Mouse (Mus musculus) hindbrain, embryonic 13.5 days (tissue): ENCODE data around the gene Sesn2. TPM values are rescaled to one million over a fixed set of nuclear protein-coding genes. Genes with fewer than 3 reads are reported as not detected.
"Not testable (repeated sequence)": the region's sequence is repeated elsewhere in the genome, so short reads cannot be mapped to it uniquely, and the experiment has no call there.

ENCODE experiments used
- ATAC-seq: fragments of 200-750 bp; cut with Nextera tagmentation; 2 replicates; pipeline ENCODE4 v1.8.0; 2017; ENCODE audit warnings: moderate TSS enrichment; ENCODE audit not compliant: low FRiP score
- H3K27ac ChIP-seq: fragments of 300-500 bp; sonication (generic); 2 replicates; pipeline ENCODE4 v1.5.1; 2015; ENCODE audit warnings: inconsistent platforms, mild to moderate bottlenecking, moderate library complexity
- H3K27me3 ChIP-seq: fragments of 300-500 bp; sonication (generic); 2 replicates; pipeline ENCODE4 v1.6.1; 2015; ENCODE audit warnings: mild to moderate bottlenecking, inconsistent platforms
- H3K36me3 ChIP-seq: fragments of 300-500 bp; sonication (generic); 2 replicates; pipeline ENCODE4 v1.6.1; 2015; ENCODE audit warnings: mild to moderate bottlenecking, inconsistent platforms
- H3K4me1 ChIP-seq: fragments of 300-500 bp; sonication (generic); replicated peaks from 2 replicates; pipeline ENCODE4 v1.6.1; 2015; ENCODE audit warnings: inconsistent platforms
- H3K4me2 ChIP-seq: fragments of 300-500 bp; sonication (generic); 2 replicates; pipeline ENCODE4 v1.6.1; 2015; ENCODE audit warnings: inconsistent platforms, mild to moderate bottlenecking, moderate library complexity
- H3K4me3 ChIP-seq: fragments of 300-500 bp; sonication (generic); 2 replicates; pipeline ENCODE4 v1.5.1; 2015; ENCODE audit warnings: mild to moderate bottlenecking, inconsistent platforms
- H3K9ac ChIP-seq: fragments of 300-500 bp; sonication (generic); 2 replicates; pipeline ENCODE4 v1.6.1; 2015; ENCODE audit warnings: mild to moderate bottlenecking, inconsistent platforms
- H3K9me3 ChIP-seq: fragments of 300-500 bp; sonication (generic); 2 replicates; pipeline ENCODE4 v1.6.1; 2016; ENCODE audit warnings: inconsistent platforms
- WGBS: fragments of 180-500 bp; shearing (Covaris S2); methylation state at CpG from one replicate; pipeline ENCODE4 v1.1.7; 2015; 5-methylcytosine and 5-hydroxymethylcytosine counted together
- polyA plus RNA-seq: library from polyadenylated mRNA; unstranded; fragments of >200 nt; fragmentation: Nextera tagmentation; extraction: Ambion mirVana; gene quantifications from 2 replicates; pipeline ENCODE4 v1.2.1, GENCODE M21; 2015

The Sesn2 gene
- polyA plus RNA-seq, 1 experiment from 2014 or later = 8.1 TPM

DNA sequence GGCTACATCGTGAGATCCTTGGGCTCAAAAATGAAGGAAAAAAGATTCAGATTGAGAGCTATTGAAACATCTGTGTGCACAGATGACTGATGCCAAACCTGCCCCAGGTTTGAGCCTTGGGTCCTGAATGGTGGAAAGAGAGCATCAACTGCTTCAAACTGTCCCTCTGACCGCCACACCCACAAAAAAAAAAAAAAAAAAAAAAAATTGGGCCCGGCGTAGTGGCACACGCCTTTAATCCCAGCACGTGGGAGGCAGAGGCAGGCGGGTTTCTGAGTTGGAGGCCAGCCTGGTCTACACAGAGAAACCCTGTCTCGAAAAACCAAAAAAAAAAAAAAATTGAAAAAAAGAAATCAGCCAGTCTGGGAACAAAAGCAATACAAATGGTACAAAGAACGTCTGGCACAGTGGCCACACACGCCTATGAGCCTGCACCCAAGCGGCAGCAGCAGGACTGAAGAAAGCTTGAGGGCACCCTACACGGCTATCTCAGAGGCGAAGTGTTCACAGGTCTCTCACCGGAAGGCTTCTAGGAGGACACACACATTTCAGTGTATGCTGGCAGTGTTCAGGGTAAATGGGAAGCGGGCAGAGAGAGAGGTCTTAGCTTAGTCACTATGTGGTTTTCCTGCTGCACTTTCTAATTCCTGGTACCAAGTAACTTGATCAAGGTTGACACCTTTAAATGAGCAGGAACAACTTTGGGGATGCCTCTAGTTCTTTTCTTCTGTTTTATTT is 19.9 kb downstream of the Sesn2 start:
- H3K27me3 ChIP-seq = no peaks in the 10 kb centered on the region
- no peak overlapping the region for H3K9ac ChIP-seq
- H3K9me3 ChIP-seq = no peaks in the 10 kb centered on the region
- H3K36me3 ChIP-seq = 0 out of 2 replicates have a peak, but pooled peaks cover 10% of the 10 kb centered on the region
- no peak overlapping the region for H3K27ac ChIP-seq
- H3K4me3 ChIP-seq = no peak overlapping the region
- 92% methylated on average over 15 of the region's 15 CpGs for WGBS
- no peak overlapping the region for H3K4me2 ChIP-seq
- peaks cover 18% of the 10 kb centered on the region for H3K4me1 ChIP-seq
- ATAC-seq = no peak

DNA sequence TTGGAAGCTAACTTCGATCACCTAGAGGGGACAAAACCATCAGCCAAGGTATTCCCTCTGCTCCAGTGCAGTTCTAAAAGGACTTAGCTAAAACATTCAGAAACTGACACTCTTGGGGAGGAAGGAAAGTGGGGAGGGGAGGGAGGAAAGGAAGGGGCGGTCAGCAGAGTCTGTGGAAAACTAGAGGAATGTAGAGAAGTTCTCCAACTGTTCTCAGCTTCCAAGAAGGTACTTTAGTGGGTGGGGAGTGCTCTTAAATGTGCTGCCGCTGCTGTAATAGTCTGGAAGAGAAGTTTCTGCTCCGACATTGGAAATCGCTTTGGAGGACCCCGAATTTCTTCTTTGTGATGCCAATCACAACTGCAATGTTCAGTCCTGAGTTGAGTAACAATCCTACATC is 21.3 kb downstream of the Sesn2 start:
- H3K4me1 ChIP-seq = peaks cover 18% of the 10 kb centered on the region
- no peak overlapping the region for H3K4me2 ChIP-seq
- H3K9me3 ChIP-seq = no peaks in the 10 kb centered on the region
- H3K27ac ChIP-seq = no peak overlapping the region
- no peak overlapping the region for H3K4me3 ChIP-seq
- H3K36me3 ChIP-seq = 0 out of 2 replicates have a peak, but pooled peaks cover 8% of the 10 kb centered on the region
- H3K9ac ChIP-seq = no peak overlapping the region
- no peaks in the 10 kb centered on the region for H3K27me3 ChIP-seq
- WGBS = 83% methylated on average over 6 of the region's 6 CpGs
- ATAC-seq = no peak

GRCm38 (mm10) chr4:132488521-132488920 is 21.8 kb downstream of the Sesn2 start:
- ATAC-seq = no peak
- peaks cover 18% of the 10 kb centered on the region for H3K4me1 ChIP-seq
- 86% methylated on average over 3 of the region's 3 CpGs for WGBS
- no peak overlapping the region for H3K27ac ChIP-seq
- H3K36me3 ChIP-seq = 0 out of 2 replicates have a peak, but pooled peaks cover 8% of the 10 kb centered on the region
- no peaks in the 10 kb centered on the region for H3K9me3 ChIP-seq
- H3K9ac ChIP-seq = no peak overlapping the region
- no peak overlapping the region for H3K4me2 ChIP-seq
- H3K4me3 ChIP-seq = no peak overlapping the region
- no peaks in the 10 kb centered on the region for H3K27me3 ChIP-seq

- H3K27ac ChIP-seq = no peak overlapping the region
- H3K9me3 ChIP-seq = no peaks in the 10 kb centered on the region
- no peak for ATAC-seq
- no peak overlapping the region for H3K4me3 ChIP-seq
- WGBS = 73% methylated on average over 5 of the region's 5 CpGs
- H3K27me3 ChIP-seq = no peaks in the 10 kb centered on the region
- H3K9ac ChIP-seq = no peak overlapping the region
- H3K4me1 ChIP-seq = no peaks in the 10 kb centered on the region
- no peaks in the 10 kb centered on the region for H3K36me3 ChIP-seq
- no peak overlapping the region for H3K4me2 ChIP-seq
These were observed 25.5 kb downstream of the Sesn2 start for GRCm38 (mm10) chr4:132484820-132485219.

DNA sequence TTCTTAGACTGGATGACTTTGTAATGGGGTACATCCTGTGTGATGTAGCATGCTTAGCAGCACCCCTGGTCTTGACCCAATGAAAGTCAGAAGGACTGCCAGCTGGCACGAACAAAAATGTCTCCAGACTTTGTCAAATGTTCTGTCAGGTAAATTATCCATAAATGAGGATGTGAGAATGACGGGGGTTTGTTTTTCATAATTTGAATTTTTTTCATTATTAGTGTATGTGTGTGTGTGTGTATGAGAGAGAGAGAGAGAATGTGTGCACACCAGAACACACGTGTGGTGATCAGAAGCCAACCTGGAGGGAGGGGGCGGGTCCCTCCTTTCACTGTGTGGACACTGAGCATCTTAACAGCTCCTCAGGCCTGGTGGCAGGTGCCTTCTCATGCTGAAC is 26.1 kb downstream of the Sesn2 start:
- Histone ChIP-seq H3K4me1 (no peaks in the 10 kb centered on the region), H3K4me3 (no peak overlapping the region), H3K36me3 (no peaks in the 10 kb centered on the region), H3K27ac (no peak overlapping the region), H3K4me2 (no peak overlapping the region), H3K9me3 (no peaks in the 10 kb centered on the region), H3K27me3 (no peaks in the 10 kb centered on the region), H3K9ac (no peak overlapping the region)
- 88% methylated on average over 4 of the region's 4 CpGs for WGBS
- ATAC-seq = no peak

DNA sequence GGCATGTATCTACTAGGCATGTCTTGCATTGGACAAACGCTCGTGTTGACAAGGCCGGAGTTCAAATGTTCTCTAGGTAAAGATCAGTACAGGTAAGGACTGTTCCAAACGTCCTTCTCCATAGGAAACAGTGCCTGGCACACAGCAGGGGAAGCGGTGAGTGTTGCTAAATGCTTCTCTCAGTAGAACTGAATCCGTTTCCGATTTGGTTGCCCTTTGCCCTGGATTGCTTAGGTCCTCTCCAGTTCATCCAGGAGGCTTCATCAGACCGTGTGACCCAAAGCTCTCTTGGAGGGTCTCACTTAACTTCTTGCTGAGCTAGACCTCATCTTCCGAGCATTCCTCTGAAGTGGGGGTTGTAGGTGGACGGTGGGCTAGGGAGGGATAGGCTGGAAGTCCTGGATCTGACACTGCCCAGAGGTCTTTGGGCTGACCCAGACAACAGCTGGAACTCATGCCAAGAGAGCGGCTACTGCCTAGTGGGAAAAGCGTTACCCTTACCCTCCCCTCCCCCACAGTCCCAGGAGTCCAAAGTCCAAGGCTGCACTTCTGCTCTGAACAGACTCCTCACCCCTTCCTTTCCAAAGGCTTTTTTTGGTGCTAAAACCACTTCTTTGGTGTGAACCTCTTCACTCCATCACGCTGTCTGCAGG is 27.2 kb downstream of the Sesn2 start:
- H3K9me3 ChIP-seq = no peaks in the 10 kb centered on the region
- ATAC-seq = no peak
- WGBS = 79% methylated on average over 13 of the region's 13 CpGs

GRCm38 (mm10) chr4:132482104-132482503 is 28.2 kb downstream of the Sesn2 start:
- not testable (repeated sequence) for ATAC-seq
- WGBS = 84% methylated on average over 3 of the region's 3 CpGs

More for the DNA sequence above, 27.2 kb downstream of the Sesn2 start:
- Histone ChIP-seq H3K36me3 (no peaks in the 10 kb centered on the region), H3K27me3 (no peaks in the 10 kb centered on the region), H3K4me3 (no peak overlapping the region), H3K4me2 (no peak overlapping the region), H3K4me1 (no peaks in the 10 kb centered on the region), H3K9ac (no peak overlapping the region), H3K27ac (no peak overlapping the region)

GRCm38 (mm10) chr4:132477833-132478232 is 32.5 kb downstream of the Sesn2 start:
- Histone ChIP-seq H3K27me3 (no peaks in the 10 kb centered on the region), H3K27ac (no peak overlapping the region), H3K4me1 (no peaks in the 10 kb centered on the region), H3K9me3 (no peaks in the 10 kb centered on the region), H3K4me2 (no peak overlapping the region), H3K36me3 (no peaks in the 10 kb centered on the region), H3K9ac (no peak overlapping the region), H3K4me3 (no peak overlapping the region)
- WGBS = 94% methylated on average over 8 of the region's 8 CpGs
- ATAC-seq = no peak

More at GRCm38 (mm10) chr4:132482104-132482503, 28.2 kb downstream of the Sesn2 start:
- not testable (repeated sequence) for H3K4me1 ChIP-seq, H3K27me3 ChIP-seq, H3K9me3 ChIP-seq, H3K4me3 ChIP-seq, H3K36me3 ChIP-seq, H3K27ac ChIP-seq, H3K9ac ChIP-seq, H3K4me2 ChIP-seq

DNA sequence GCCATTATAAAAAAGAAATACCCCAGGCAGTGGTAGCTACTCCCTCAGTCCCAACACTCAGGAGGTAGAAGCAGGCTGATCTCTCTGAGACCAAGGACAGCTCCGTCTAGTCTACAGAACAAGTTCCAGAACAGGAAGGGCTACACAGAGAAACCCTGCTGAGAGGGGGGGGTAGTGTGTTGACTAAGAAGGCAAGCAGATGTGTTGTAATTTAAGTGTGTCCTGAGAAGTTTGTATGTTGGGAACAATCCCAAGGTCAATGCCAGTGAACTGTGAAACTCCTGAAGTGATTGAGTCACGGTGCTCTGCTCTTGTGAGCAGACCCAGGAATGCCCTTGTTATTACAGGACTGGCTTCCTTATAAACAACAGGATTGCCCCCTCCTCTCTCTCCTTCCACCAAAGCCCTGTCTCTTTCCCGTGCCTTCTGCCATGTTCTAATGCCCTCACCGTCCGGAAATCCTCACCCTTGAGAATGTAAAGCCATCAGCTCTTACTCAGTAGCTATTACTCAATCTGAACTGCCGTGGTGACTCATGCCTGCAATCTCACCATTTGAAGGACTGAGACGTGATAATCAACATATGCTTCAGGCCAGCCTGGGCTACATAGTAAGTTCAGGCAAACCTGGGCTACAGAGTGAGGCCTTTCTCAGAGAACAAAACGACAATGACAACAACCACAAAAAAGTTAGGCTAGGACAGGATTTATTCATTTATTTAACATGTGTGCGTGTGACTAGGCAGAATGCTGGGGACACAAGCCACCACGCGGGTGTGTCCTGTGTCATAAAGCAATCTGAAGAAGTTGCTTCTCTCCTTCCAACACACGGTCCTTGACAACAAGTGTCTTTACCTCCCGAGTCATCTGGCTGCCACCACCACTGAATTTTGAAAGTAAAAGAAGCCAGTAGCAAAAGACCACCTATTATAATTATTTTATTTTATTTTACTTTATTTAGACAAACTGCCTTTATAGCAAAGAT is 34.1 kb downstream of the Sesn2 start:
- Histone ChIP-seq H3K9me3 (no peaks in the 10 kb centered on the region), H3K4me2 (no peak overlapping the region), H3K4me1 (no peaks in the 10 kb centered on the region), H3K27ac (no peak overlapping the region), H3K4me3 (no peak overlapping the region), H3K27me3 (no peaks in the 10 kb centered on the region), H3K9ac (no peak overlapping the region), H3K36me3 (no peaks in the 10 kb centered on the region)
- ATAC-seq = no peak
- WGBS = 81% methylated on average over 13 of the region's 13 CpGs

- Histone ChIP-seq H3K4me2 (no peak overlapping the region), H3K36me3 (no peaks in the 10 kb centered on the region), H3K9ac (no peak overlapping the region), H3K27me3 (no peaks in the 10 kb centered on the region), H3K27ac (no peak overlapping the region), H3K4me1 (no peaks in the 10 kb centered on the region), H3K9me3 (no peaks in the 10 kb centered on the region), H3K4me3 (no peak overlapping the region)
- no peak for ATAC-seq
- WGBS = 75% methylated on average over 4 of the region's 4 CpGs
These were observed 35.7 kb downstream of the Sesn2 start for GRCm38 (mm10) chr4:132474631-132475030.

- no peak overlapping the region for H3K27ac ChIP-seq
- ATAC-seq = no peak
- H3K36me3 ChIP-seq = no peaks in the 10 kb centered on the region
- H3K9ac ChIP-seq = no peak overlapping the region
- H3K27me3 ChIP-seq = no peaks in the 10 kb centered on the region
- no peak overlapping the region for H3K4me2 ChIP-seq
- H3K4me1 ChIP-seq = no peaks in the 10 kb centered on the region
- 92% methylated on average over 9 of the region's 9 CpGs for WGBS
- no peaks in the 10 kb centered on the region for H3K9me3 ChIP-seq
- no peak overlapping the region for H3K4me3 ChIP-seq
These were observed 36.9 kb downstream of the Sesn2 start for GRCm38 (mm10) chr4:132473411-132473810.

DNA sequence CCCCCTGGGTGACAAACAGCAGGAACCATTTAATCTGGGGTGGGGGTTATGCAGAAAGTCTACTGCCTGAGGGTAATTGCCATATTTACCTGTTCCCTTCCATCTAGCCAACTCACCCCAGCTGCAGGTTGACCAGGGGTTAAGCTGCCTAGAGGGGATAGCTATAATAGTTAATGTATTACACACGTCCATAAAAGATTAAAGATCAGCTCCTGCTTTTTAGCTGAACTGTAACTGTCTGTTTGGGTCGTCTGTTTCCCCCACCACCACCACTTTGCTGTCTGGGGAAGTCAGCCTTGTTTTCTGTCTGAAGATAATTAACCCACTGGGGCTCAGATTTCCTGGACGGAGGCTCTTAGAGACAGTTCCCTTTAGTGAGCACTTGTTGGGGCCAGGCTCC is 40.4 kb downstream of the Sesn2 start:
- Histone ChIP-seq H3K4me1 (no peaks in the 10 kb centered on the region), H3K9ac (no peak overlapping the region), H3K36me3 (no peaks in the 10 kb centered on the region), H3K27me3 (no peaks in the 10 kb centered on the region), H3K4me2 (no peak overlapping the region), H3K4me3 (no peak overlapping the region), H3K27ac (no peak overlapping the region), H3K9me3 (no peaks in the 10 kb centered on the region)
- ATAC-seq = no peak
- WGBS = 26% methylated on average over 3 of the region's 3 CpGs
